Mouse (Mus musculus): Measurements from ENCODE around the gene L3mbtl2. TPM values are rescaled to one million over a fixed set of nuclear protein-coding genes. Genes with fewer than 3 reads are reported as not detected.
A peak's percentile ranks its signal among the peaks of the same experiment; 100 is the strongest.

L3mbtl2 gene
- polyA plus RNA-seq, 1 experiment from 2014 or later: 27.8 TPM

DNA sequence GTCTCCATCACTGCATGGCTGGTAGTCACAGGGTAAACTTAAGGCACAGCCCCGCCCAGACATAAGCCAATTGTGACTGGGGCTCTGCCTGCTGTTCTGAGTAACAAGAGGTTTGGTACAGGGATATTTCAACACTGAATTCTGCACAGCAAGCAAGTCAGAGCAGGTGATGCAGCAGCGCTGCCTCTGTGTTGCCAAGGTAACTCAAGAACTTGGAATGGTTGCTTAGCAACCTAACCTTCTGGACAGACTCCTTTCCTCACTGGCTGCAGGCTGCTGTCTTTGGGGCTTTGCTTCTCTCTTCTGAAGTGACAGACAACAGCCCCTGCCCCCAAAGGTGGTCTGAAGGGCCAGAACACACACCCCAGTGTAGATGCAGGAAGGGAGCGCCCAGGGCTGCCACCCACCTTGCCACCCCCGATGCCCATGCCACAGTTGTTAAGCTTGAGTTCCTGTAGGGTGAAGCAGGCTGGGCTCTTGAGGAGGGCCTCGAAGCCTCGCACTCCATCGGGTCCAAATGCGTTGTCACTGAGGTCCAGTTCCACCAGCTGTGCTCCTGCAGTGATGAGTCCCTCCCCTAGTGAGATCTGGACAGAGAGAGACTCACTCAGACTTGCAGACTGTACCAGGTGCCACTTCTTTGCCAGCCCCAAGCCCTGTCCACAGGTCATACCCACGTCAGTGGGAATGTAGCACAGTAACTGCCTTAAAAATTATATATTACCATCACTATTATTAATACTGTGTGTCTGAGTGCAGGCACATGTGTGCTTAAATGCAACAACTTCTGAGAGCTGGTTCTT is 54.8 kb downstream of the L3mbtl2 start:
- Histone ChIP-seq H3K4me2 (replicated peaks) (no peak overlapping the region), H3K4me3 (no peak overlapping the region), H3K4me1 (0 out of 2 replicates have a peak, but pooled peaks cover 9% of the 10 kb centered on the region), H3K9ac (no peak overlapping the region), H3K27me3 (replicated peaks) (no peaks in the 10 kb centered on the region), H3K9me3 (no peaks in the 10 kb centered on the region), H3K27ac (no peak overlapping the region), H3K36me3 (peaks cover 94% of the 10 kb centered on the region)
- ATAC-seq (ENCODE audit: low FRiP score, low read depth): no peak
- 89% methylated on average over 9 of the region's 9 CpGs for WGBS

DNA sequence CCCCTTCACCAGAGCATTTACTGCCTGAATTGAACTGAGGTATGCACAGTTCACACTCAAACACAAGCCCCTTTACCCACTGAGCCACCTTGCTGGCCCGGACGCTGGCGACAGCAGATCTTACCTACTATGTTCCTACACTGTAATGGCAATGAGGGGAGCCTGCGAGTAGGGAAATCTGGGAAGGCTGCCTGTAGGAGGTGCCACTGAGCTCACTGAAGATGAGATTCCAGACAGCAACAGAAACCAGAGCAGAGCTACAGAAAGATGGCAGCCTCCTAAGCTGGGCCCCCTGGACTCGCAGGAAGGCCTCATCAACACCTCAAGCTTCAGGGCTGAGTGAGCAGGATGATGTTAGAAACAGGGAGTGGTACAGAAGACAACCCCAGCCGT is 55.4 kb downstream of the L3mbtl2 start:
- no peak overlapping the region for H3K4me3 ChIP-seq
- no peak for ATAC-seq (ENCODE audit: low FRiP score, low read depth)
- 0 out of 2 replicates have a peak, but pooled peaks cover 9% of the 10 kb centered on the region for H3K4me1 ChIP-seq
- no peaks in the 10 kb centered on the region for H3K9me3 ChIP-seq
- 94% methylated on average over 6 of the region's 6 CpGs for WGBS
- no peak overlapping the region for H3K9ac ChIP-seq
- H3K27me3 ChIP-seq (replicated peaks): no peaks in the 10 kb centered on the region
- H3K36me3 ChIP-seq: peaks cover 94% of the 10 kb centered on the region
- no peak overlapping the region for H3K4me2 ChIP-seq (replicated peaks)
- no peak overlapping the region for H3K27ac ChIP-seq

DNA sequence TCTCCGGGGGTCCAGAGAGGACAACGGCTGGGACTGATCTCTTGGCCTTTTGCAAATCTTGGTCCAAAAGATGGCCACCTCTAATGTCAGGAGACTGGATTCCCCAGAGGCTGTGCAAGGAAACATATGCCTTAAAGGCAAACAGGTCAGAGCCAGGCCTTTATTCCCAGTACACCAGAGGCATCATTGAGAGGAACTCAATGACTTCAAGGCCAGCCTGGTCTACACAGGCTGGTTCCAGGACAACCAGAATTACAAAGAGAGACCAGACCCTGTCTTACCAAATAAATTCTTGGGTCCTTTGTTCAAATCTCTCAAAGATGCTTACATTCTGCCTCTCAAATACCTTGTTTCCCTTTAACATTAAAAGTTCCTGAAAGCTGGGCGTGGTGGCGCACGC is 58.7 kb downstream of the L3mbtl2 start:
- Histone ChIP-seq H3K4me2 (replicated peaks) (no peak overlapping the region), H3K9ac (no peak overlapping the region), H3K4me3 (no peak overlapping the region), H3K4me1 (0 out of 2 replicates have a peak, but pooled peaks cover 9% of the 10 kb centered on the region), H3K27me3 (replicated peaks) (no peaks in the 10 kb centered on the region), H3K36me3 (peaks cover 82% of the 10 kb centered on the region), H3K9me3 (no peaks in the 10 kb centered on the region), H3K27ac (no peak overlapping the region)
- ATAC-seq (ENCODE audit: low FRiP score, low read depth): no peak
- 90% methylated on average over 5 of the region's 5 CpGs for WGBS

DNA sequence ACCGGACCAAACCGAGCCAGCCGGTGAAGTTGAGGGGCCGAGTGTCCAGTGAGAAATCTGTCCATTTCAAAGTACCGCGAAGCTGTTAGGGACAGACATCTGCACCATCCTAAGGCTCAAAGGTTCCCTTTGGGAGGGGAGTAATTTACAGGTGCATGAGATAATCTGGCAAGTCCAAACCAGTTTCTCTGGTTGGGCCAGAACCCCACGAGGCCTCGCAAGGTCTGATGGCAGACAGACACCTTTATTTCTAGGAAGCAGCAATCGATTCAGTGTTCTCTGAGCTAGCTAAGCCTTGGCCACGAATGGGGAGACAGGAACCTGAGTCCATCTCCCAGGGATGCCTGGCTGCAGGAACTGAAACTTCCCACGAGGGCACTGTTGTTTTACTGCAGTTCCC is 60.0 kb downstream of the L3mbtl2 start:
- H3K27ac ChIP-seq: no peak overlapping the region
- 93% methylated on average over 11 of the region's 11 CpGs for WGBS
- H3K9ac ChIP-seq: no peak overlapping the region
- ATAC-seq (ENCODE audit: low FRiP score, low read depth): no peak
- H3K4me3 ChIP-seq: no peak overlapping the region
- H3K36me3 ChIP-seq: peaks cover 69% of the 10 kb centered on the region
- no peak overlapping the region for H3K4me2 ChIP-seq (replicated peaks)
- peaks cover 17% of the 10 kb centered on the region for H3K4me1 ChIP-seq
- H3K9me3 ChIP-seq: no peaks in the 10 kb centered on the region
- no peaks in the 10 kb centered on the region for H3K27me3 ChIP-seq (replicated peaks)

DNA sequence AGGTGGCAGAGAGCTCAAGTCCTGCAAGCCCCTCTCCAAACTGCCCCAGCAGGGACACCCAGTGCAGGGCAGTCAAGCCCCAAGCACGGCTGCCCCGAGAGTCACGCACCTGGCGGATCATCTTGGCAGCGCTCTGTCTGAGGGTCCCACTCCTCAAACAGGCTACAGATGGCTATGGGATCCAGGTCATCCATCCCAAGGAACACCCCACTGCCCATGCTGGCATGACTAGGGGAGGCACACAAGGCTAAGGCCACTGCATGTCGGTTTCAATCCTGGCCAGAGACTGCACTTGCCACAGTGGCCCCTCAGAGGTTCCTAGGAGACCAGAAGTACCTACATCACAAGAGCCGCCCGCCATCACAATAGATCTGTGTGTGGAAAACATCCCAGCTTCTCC is 62.3 kb downstream of the L3mbtl2 start:
- no peak for ATAC-seq (ENCODE audit: low FRiP score, low read depth)
- H3K27me3 ChIP-seq (replicated peaks): no peaks in the 10 kb centered on the region
- H3K36me3 ChIP-seq: peaks cover 46% of the 10 kb centered on the region

DNA sequence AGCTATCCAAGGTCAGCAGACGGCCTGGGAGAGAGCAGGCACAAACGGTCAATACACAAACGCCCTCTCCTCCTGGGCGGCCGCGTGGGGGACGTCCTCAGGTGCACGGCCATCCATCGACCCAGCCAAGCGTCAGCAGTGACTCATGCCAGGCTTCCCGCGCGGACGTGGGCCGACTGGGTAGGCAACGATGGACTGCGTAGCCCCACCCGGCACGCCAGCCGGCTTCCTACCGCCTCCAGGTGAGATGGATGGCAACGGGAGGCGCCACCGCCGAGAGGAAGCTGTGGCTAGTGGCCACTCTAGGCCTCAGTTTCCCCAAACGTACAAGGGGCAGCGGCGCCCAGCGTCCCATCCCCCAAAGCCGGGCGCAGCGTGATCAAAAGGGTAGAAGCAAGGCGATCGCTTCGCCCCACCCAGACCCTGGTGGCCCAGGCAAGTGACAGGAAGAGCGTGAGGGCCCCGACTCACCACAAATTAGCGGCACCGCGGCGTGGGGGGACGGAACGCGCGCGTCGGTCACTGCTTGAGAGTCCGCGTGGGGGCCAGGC is 65.6 kb downstream of the L3mbtl2 start:
- Histone ChIP-seq H3K36me3 (peaks cover 13% of the 10 kb centered on the region), H3K4me2 (replicated peaks) (peak overlapping the region; percentile 92), H3K4me3 (peak overlapping the region; percentile 98), H3K27me3 (replicated peaks) (no peaks in the 10 kb centered on the region), H3K9me3 (no peaks in the 10 kb centered on the region), H3K9ac (peak overlapping the region; percentile 91), H3K4me1 (peaks cover 17% of the 10 kb centered on the region), H3K27ac (0 out of 2 replicates have a peak overlapping the region, but pooled peaks have one; percentile 23)
- peak; percentile 65 for ATAC-seq (ENCODE audit: low FRiP score, low read depth)
- WGBS: under 1% methylated on average over 49 of the region's 49 CpGs

More for the DNA sequence above, 62.3 kb downstream of the L3mbtl2 start:
- Histone ChIP-seq H3K9ac (no peak overlapping the region), H3K4me3 (no peak overlapping the region), H3K27ac (no peak overlapping the region), H3K9me3 (no peaks in the 10 kb centered on the region), H3K4me2 (replicated peaks) (no peak overlapping the region), H3K4me1 (peaks cover 17% of the 10 kb centered on the region)
- 98% methylated on average over 8 of the region's 8 CpGs for WGBS

DNA sequence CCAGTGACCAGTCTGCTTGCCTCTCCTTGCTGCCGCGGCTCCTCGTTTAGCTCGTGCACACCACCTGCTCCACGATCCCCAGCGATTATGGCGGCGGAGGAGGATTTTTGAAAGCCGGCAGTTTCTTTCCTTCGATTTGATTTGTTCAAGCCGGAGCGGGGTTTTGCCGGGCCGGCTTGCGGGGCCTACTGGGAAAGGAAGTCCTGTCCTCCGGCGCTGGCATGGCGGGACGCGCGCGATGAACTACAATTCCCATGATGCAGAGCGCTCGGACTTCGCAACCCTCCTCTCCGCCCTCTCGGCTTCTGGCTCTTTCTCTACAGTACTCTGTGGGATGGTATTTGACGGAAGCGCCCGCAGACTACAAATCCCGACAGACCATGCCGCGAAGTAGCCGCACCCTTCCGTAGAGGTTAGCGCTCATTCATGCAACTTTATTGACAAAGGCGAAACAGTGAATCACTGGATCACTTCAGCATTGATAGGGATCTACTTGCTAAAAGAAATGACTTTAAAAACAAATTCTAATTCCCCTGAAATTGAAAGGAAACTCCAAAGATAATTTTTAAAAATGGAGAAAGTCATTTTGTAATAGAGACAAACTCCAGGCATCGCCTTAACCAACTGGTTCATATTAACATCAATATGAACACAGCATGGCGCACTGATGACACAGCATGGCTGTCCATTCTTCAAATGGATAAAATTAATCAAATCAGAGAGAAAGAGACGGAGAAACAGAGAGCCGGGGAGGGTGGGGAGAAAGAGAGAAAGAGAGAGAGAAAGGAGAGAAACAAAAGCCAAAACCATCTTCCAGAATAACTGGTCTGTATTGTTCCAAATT is 66.3 kb downstream of the L3mbtl2 start:
- Histone ChIP-seq H3K27ac (0 out of 2 replicates have a peak overlapping the region, but pooled peaks have one; percentile 23), H3K4me1 (peaks cover 17% of the 10 kb centered on the region), H3K4me3 (peak overlapping the region; percentile 98), H3K9me3 (no peaks in the 10 kb centered on the region), H3K9ac (peak overlapping the region; percentile 91), H3K4me2 (replicated peaks) (peak overlapping the region; percentile 92), H3K27me3 (replicated peaks) (no peaks in the 10 kb centered on the region), H3K36me3 (peaks cover 9% of the 10 kb centered on the region; the same call in 1 of the 2 replicates)
- peak; percentile 99 for ATAC-seq (ENCODE audit: low FRiP score, low read depth)
- WGBS: 5% methylated on average over 41 of the region's 41 CpGs

DNA sequence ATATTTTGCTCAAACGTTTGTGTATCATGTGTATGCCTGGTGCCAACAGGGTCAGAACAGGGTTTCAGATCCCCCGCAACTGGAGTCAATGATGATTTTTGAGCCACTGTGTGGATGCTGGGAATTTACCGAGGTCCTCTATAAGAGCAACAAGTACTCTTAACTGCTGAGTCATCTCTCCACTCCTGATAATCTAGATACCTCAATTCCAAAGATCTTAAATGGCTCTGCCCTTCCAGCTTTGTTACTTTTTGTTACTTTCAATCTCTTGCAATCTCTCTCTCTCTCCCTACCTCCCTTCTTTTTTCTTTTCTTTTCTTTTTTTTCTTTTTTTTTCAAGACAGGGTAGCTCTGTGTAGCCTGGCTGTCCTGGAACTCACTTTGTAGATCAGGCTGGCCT is 71.4 kb downstream of the L3mbtl2 start:
- no peak overlapping the region for H3K9ac ChIP-seq
- H3K4me1 ChIP-seq: no peaks in the 10 kb centered on the region
- no peaks in the 10 kb centered on the region for H3K9me3 ChIP-seq
- H3K36me3 ChIP-seq: no peaks in the 10 kb centered on the region
- no peak overlapping the region for H3K4me3 ChIP-seq
- H3K27ac ChIP-seq: no peak overlapping the region
- ATAC-seq (ENCODE audit: low FRiP score, low read depth): no peak
- H3K27me3 ChIP-seq (replicated peaks): no peaks in the 10 kb centered on the region
- 57% methylated on average over 3 of the region's 3 CpGs for WGBS
- no peak overlapping the region for H3K4me2 ChIP-seq (replicated peaks)

Other genes with a start within 250 kb of the L3mbtl2 start
- 477 and 510 TPM in 2 replicates for gene Rbx1, start 197.6 kb upstream of the L3mbtl2 start, polyA plus RNA-seq (2016; fragmentation: Nextera tagmentation; extraction: Ambion mirVana)
- gene Ep300, start 78.5 kb upstream of the L3mbtl2 start, polyA plus RNA-seq (2016; fragmentation: Nextera tagmentation; extraction: Ambion mirVana): 23.8 and 30.7 TPM in 2 replicates
- 5.9 and 6.4 TPM in 2 replicates for gene Chadl, start 33.4 kb downstream of the L3mbtl2 start, polyA plus RNA-seq (2016; fragmentation: Nextera tagmentation; extraction: Ambion mirVana)
- gene Zc3h7b, start 81.2 kb downstream of the L3mbtl2 start, polyA plus RNA-seq (2016; fragmentation: Nextera tagmentation; extraction: Ambion mirVana): 40.3 and 48.3 TPM in 2 replicates
- gene Rangap1, start 81.6 kb downstream of the L3mbtl2 start, polyA plus RNA-seq (2016; fragmentation: Nextera tagmentation; extraction: Ambion mirVana): 134 and 140 TPM in 2 replicates
- gene Tef, start 138.5 kb downstream of the L3mbtl2 start, polyA plus RNA-seq (2016; fragmentation: Nextera tagmentation; extraction: Ambion mirVana): 23.2 and 24.9 TPM in 2 replicates
- 21.6 and 21.7 TPM in 2 replicates for gene Tob2, start 194.9 kb downstream of the L3mbtl2 start, polyA plus RNA-seq (2016; fragmentation: Nextera tagmentation; extraction: Ambion mirVana)
- 123 and 126 TPM in 2 replicates for gene Phf5a, start 208.0 kb downstream of the L3mbtl2 start, polyA plus RNA-seq (2016; fragmentation: Nextera tagmentation; extraction: Ambion mirVana)
- 213 TPM in 2 replicates for gene Aco2, start 208.4 kb downstream of the L3mbtl2 start, polyA plus RNA-seq (2016; fragmentation: Nextera tagmentation; extraction: Ambion mirVana)

Measured in neural tube, embryonic 12.5 days (tissue).